Mouse (Mus musculus) ES-E14 (cell line): ENCODE data around the gene Nceh1. TPM values are rescaled to one million over a fixed set of nuclear protein-coding genes. Genes with fewer than 3 reads are reported as not detected.

Experiments
- DNase-seq: peaks from one replicate; pipeline ENCODE4 v3.0.0-alpha.2; 2013; ENCODE audit warnings: low read depth, low spot score
- H3K27ac ChIP-seq: 2 replicates; pipeline ENCODE4 v1.5.1; 2012; ENCODE audit warnings: low read depth, mild to moderate bottlenecking, low read length, moderate library complexity, mixed read lengths; ENCODE audit not compliant: poor library complexity, insufficient read depth, severe bottlenecking
- H3K36me3 ChIP-seq: 2 replicates; pipeline ENCODE4 v1.6.1; 2012; ENCODE audit warnings: mild to moderate bottlenecking, low read length, moderate library complexity, mixed read lengths; ENCODE audit not compliant: control insufficient read depth, poor library complexity, insufficient read depth, severe bottlenecking
- H3K4me1 ChIP-seq, 2 experiments: fragments of 150-350 bp in 1 of 2; sonication (generic) in 1 of 2; 2 replicates each; pipeline ENCODE4 v1.6.1; 2012; ENCODE audit warnings: low read length in 2 of 2, mild to moderate bottlenecking in 1 of 2, mixed read lengths in 1 of 2; ENCODE audit not compliant: control insufficient read depth in 2 of 2, insufficient read depth in 2 of 2, poor library complexity in 1 of 2
- H3K4me3 ChIP-seq, 2 experiments: fragments of 150-350 bp in 1 of 2; sonication (generic) in 1 of 2; 2 replicates each; pipeline ENCODE4 v1.5.1; 2012; ENCODE audit warnings: low read length in 2 of 2, low read depth in 1 of 2, mild to moderate bottlenecking in 1 of 2, mixed read lengths in 1 of 2; ENCODE audit not compliant: insufficient read depth in 1 of 2, poor library complexity in 1 of 2, severe bottlenecking in 1 of 2
- H3K9ac ChIP-seq: 2 replicates; pipeline ENCODE4 v1.6.1; 2012; ENCODE audit warnings: low read depth, mild to moderate bottlenecking, low read length, mixed read lengths; ENCODE audit not compliant: poor library complexity, insufficient read depth, severe bottlenecking
- H3K9me3 ChIP-seq: fragments of 150-350 bp; sonication (generic); 2 replicates; pipeline ENCODE4 v1.6.1; 2012; ENCODE audit warnings: low read depth, mild to moderate bottlenecking, low read length; ENCODE audit not compliant: control insufficient read depth, insufficient read depth
- CHD2 ChIP-seq: IDR thresholded peaks from 2 replicates; pipeline ENCODE4 v1.6.1; 2014; ENCODE audit warnings: mild to moderate bottlenecking, low read depth, low read length, inconsistent platforms
- HCFC1 ChIP-seq: IDR thresholded peaks from 2 replicates; pipeline ENCODE4 v1.6.1; 2012; ENCODE audit warnings: low read length, inconsistent platforms, borderline replicate concordance; ENCODE audit not compliant: insufficient read depth
- MAFK ChIP-seq: IDR thresholded peaks from 2 replicates; pipeline ENCODE4 v1.6.1; 2014; ENCODE audit warnings: mild to moderate bottlenecking, low read depth, low read length, inconsistent platforms; ENCODE audit not compliant: insufficient read depth
- ZC3H11A ChIP-seq: IDR thresholded peaks from 2 replicates; pipeline ENCODE4 v1.6.1; 2012; ENCODE audit warnings: low read depth, mild to moderate bottlenecking, inconsistent platforms, low read length, borderline replicate concordance
- ZNF384 ChIP-seq: IDR thresholded peaks from 2 replicates; pipeline ENCODE4 v1.6.1; 2012; ENCODE audit warnings: low read depth, low read length, inconsistent platforms
- in situ Hi-C, 2 experiments: fragments of 600-800 bp; cut with MboI; formaldehyde crosslinking; loops; one replicate each; pipeline ENCODE4 v1.15.1; 2025; ENCODE audit warnings: low sequenced_read_pairs in 2 of 2, inconsistent platforms in 1 of 2; ENCODE audit not compliant: unreplicated experiment in 2 of 2
- total RNA-seq: library from RNA; depleted of rRNA; stranded (reverse); fragments of 300-350 nt; gene quantifications from 2 replicates; pipeline ENCODE4 v1.2.3, GENCODE M21; 2012

Gene Nceh1
- total RNA-seq, 1 experiment: 17.3 TPM

- Histone ChIP-seq H3K9me3 (no peaks in the 10 kb centered on the region), H3K9ac (no peak overlapping the region), H3K27ac (no peak overlapping the region), H3K4me3 (no peak overlapping the region), H3K4me1 (peaks cover 10 to 15% of the 10 kb centered on the region in 2 experiments), H3K36me3 (no peaks in the 10 kb centered on the region)
- TF ChIP-seq HCFC1 (no peak), ZNF384 (no peak), MAFK (no peak), CHD2 (no peak), ZC3H11A (no peak)
- DNase-seq: no peak
- in situ Hi-C loops: no loop called here
Measured at GRCm38 (mm10) chr3:27188386-27188785, 5.6 kb downstream of the Nceh1 start.

DNA sequence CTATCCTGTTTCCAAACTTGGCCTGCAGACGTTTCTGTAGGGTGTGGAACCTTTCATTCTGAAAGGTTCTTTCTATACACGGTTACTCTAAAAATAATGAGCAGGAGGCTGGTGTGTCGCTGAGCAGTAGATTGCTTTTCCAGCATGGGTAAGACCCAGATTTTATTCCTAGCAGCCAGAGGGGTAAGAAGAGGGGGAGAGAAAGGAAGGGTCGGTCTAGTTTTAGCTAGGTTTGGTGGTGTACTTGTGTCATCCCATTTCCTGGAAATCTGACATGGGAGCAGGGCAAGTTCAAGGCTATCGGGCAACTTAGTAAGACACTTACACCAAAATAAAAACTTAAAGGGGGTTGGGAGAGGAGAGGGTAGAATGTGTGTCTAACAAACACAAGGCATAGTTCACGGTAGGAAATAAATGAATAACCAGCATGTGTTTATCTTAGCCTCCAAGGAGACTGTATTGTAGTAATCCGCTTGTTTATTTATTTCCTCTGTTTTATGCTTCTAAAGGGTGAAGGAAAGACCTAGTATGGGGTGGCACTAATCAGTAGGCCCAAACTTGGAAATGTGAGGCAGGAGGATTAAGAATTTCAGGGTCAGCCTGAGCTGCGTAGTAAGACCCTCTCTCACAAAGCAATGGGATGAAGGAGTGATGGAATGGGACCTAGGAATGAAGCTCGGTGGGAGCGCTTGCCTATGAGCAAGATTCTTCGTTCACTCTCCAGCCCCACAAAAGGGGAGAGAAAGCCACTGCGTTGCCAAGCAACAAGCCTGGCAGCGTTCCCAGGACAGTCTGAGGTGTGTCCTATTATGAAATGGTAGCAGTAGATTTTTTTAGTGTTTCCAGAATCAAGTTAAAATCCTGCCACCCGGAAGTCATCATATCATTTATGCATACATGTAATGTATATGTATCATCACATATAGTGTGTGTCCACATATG, 6.8 kb downstream of the Nceh1 start:
- no peak overlapping the region for H3K9ac ChIP-seq
- no peaks in the 10 kb centered on the region for H3K9me3 ChIP-seq
- H3K4me1 ChIP-seq: peaks cover 10 to 15% of the 10 kb centered on the region in 2 experiments
- no peak for DNase-seq
- no peaks in the 10 kb centered on the region for H3K36me3 ChIP-seq
- no peak overlapping the region for H3K4me3 ChIP-seq
- TF ChIP-seq ZNF384: no peak
- TF ChIP-seq CHD2: no peak
- no peak for TF ChIP-seq MAFK
- no peak for TF ChIP-seq ZC3H11A
- TF ChIP-seq HCFC1: no peak
- H3K27ac ChIP-seq: no peak overlapping the region
- in situ Hi-C loops: no loop called here

DNA sequence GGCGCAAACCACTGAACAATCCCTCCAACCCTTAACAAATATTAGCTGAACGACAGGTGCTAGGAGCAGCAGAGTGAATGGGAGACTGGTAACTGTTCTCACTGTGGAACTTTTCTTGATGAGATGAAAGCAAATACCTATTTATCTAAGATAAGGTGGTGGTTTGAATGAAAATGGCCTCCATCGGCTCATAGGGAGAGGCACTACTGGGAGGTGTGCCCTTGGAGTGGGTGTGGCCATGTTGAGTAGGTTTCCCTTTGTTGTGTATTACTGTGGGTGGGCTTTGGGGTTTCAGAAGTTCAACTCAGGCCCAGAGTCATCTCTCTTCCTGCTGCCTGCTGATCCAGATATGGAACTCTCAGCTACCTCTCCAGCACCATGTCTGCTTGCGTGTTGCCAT, 8.1 kb downstream of the Nceh1 start:
- no peak overlapping the region for H3K27ac ChIP-seq
- DNase-seq: peak; percentile 59
- in situ Hi-C loops: no loop called here
- H3K9ac ChIP-seq: no peak overlapping the region
- TF ChIP-seq HCFC1 (no peak), MAFK (no peak), CHD2 (no peak), ZNF384 (no peak), ZC3H11A (no peak)
- peaks cover 10 to 15% of the 10 kb centered on the region in 2 experiments for H3K4me1 ChIP-seq
- H3K4me3 ChIP-seq: no peak overlapping the region
- H3K9me3 ChIP-seq: no peaks in the 10 kb centered on the region
- no peaks in the 10 kb centered on the region for H3K36me3 ChIP-seq

DNA sequence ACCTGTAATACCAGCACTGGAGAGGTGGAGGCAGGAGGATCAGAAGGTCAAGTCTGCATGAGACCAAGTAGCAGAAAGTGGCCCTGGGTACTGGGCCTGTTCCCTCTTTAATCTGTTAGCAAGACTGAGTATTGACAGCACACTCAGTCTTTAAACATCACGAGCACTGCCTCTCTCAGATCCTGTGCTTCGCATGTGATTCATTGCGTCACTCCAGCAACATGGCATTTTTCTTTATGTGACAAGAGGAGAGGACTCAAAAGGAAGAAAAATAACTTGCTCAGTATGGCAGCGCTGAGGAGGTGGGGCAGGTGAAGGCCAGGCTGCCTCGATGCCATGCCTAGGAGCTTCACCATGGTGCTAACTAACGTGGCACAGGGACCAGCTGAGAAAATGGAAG, 9.1 kb downstream of the Nceh1 start:
- peaks cover 10 to 15% of the 10 kb centered on the region in 2 experiments for H3K4me1 ChIP-seq
- H3K9me3 ChIP-seq: no peaks in the 10 kb centered on the region
- in situ Hi-C loops: no loop called here
- no peak overlapping the region for H3K9ac ChIP-seq
- no peaks in the 10 kb centered on the region for H3K36me3 ChIP-seq
- TF ChIP-seq ZNF384 (no peak), CHD2 (no peak), MAFK (no peak), ZC3H11A (no peak), HCFC1 (no peak)
- no peak for DNase-seq
- no peak overlapping the region for H3K27ac ChIP-seq
- H3K4me3 ChIP-seq: no peak overlapping the region
